Mouse (Mus musculus): ENCODE measurements at regions not wholly inside any gene's neighbourhood (a gene's known extent, or its start where the extent isn't known, plus 50 kb on each side); places are given as distances from the start of the nearest gene placed in this dataset.

- TF ChIP-seq CTCF (conservative IDR thresholded peaks at IDR 0.05; ENCODE audit: low read length), result peak; percentile 96
- TF ChIP-seq POU5F1 (IDR thresholded peaks at IDR 0.05; ENCODE audit: borderline replicate concordance, low read length), result no peak
Observed at GRCm38 (mm10) chr3:147197215-147197614, 345.0 kb downstream of the Ttll7 start.
